Mouse (Mus musculus): Measurements from ENCODE around the gene Dynlt1c. TPM values are rescaled to one million over a fixed set of nuclear protein-coding genes. Genes with fewer than 3 reads are reported as not detected.
A peak's percentile ranks its signal among the peaks of the same experiment; 100 is the strongest.
"Not testable (repeated sequence)": the region's sequence is repeated elsewhere in the genome, so short reads cannot be mapped to it uniquely, and the experiment has no call there.

Dynlt1c gene
- polyA plus RNA-seq, 1 experiment from 2014 or later, result 70.8 TPM

- H3K36me3 ChIP-seq; ATAC-seq (ENCODE audit: low FRiP score); H3K9me3 ChIP-seq (replicated peaks); H3K4me1 ChIP-seq; H3K27me3 ChIP-seq; H3K4me3 ChIP-seq; H3K4me2 ChIP-seq (replicated peaks); H3K9ac ChIP-seq; H3K27ac ChIP-seq: not testable (repeated sequence)
- 55% methylated on average over 11 of the region's 15 CpGs for WGBS
Observed at GRCm38 (mm10) chr17:6595776-6596497, 5.5 kb upstream of the Dynlt1c start.

- WGBS, result 89% methylated on average over 7 of the region's 7 CpGs
- not testable (repeated sequence) for H3K9ac ChIP-seq; H3K4me2 ChIP-seq (replicated peaks); H3K9me3 ChIP-seq (replicated peaks); H3K36me3 ChIP-seq; H3K4me3 ChIP-seq; H3K27me3 ChIP-seq; H3K4me1 ChIP-seq; ATAC-seq (ENCODE audit: low FRiP score); H3K27ac ChIP-seq
Observed at GRCm38 (mm10) chr17:6598356-6598755, 3.1 kb upstream of the Dynlt1c start.

GRCm38 (mm10) chr17:6600216-6600911 lies 1.1 kb upstream of the Dynlt1c start:
- not testable (repeated sequence) for H3K4me2 ChIP-seq (replicated peaks); H3K9me3 ChIP-seq (replicated peaks); H3K27me3 ChIP-seq; H3K4me3 ChIP-seq; ATAC-seq (ENCODE audit: low FRiP score); H3K9ac ChIP-seq; H3K4me1 ChIP-seq; H3K36me3 ChIP-seq; H3K27ac ChIP-seq
- WGBS, result 91% methylated on average over 5 of the region's 8 CpGs

GRCm38 (mm10) chr17:6602205-6602604 lies 734 bp downstream of the Dynlt1c start:
- H3K4me1 ChIP-seq; H3K36me3 ChIP-seq; H3K9ac ChIP-seq; H3K4me3 ChIP-seq; H3K27me3 ChIP-seq; H3K9me3 ChIP-seq (replicated peaks); H3K27ac ChIP-seq: not testable (repeated sequence)
- peak overlapping the region; percentile 30; the same call in 1 of the 2 replicates for H3K4me2 ChIP-seq (replicated peaks)
- 31% methylated on average over 3 of the region's 4 CpGs for WGBS
- peak; percentile 44 for ATAC-seq (ENCODE audit: low FRiP score)

- 50% methylated on average over 1 of the region's 1 CpGs for WGBS
- not testable (repeated sequence) for H3K27me3 ChIP-seq
Observed at GRCm38 (mm10) chr17:6605347-6605746, 3.9 kb downstream of the Dynlt1c start.

GRCm38 (mm10) chr17:6613524-6613923 lies 12.1 kb downstream of the Dynlt1c start:
- not testable (repeated sequence) for H3K4me3 ChIP-seq; H3K36me3 ChIP-seq; H3K4me1 ChIP-seq; H3K9me3 ChIP-seq (replicated peaks); ATAC-seq (ENCODE audit: low FRiP score); H3K9ac ChIP-seq; H3K4me2 ChIP-seq (replicated peaks); H3K27me3 ChIP-seq; H3K27ac ChIP-seq
- WGBS, result 88% methylated on average over 11 of the region's 14 CpGs

More at GRCm38 (mm10) chr17:6605347-6605746, 3.9 kb downstream of the Dynlt1c start:
- not testable (repeated sequence) for H3K36me3 ChIP-seq; H3K4me3 ChIP-seq; H3K4me2 ChIP-seq (replicated peaks); ATAC-seq (ENCODE audit: low FRiP score); H3K4me1 ChIP-seq; H3K9ac ChIP-seq; H3K9me3 ChIP-seq (replicated peaks); H3K27ac ChIP-seq

GRCm38 (mm10) chr17:6614316-6614715 lies 12.8 kb downstream of the Dynlt1c start:
- not testable (repeated sequence) for H3K27ac ChIP-seq; H3K36me3 ChIP-seq; H3K27me3 ChIP-seq; H3K9me3 ChIP-seq (replicated peaks); ATAC-seq (ENCODE audit: low FRiP score); H3K4me1 ChIP-seq; H3K4me3 ChIP-seq; H3K4me2 ChIP-seq (replicated peaks); H3K9ac ChIP-seq
- 87% methylated on average over 3 of the region's 9 CpGs for WGBS

- H3K4me3 ChIP-seq; H3K27ac ChIP-seq; H3K9me3 ChIP-seq (replicated peaks); H3K9ac ChIP-seq; H3K4me1 ChIP-seq; H3K4me2 ChIP-seq (replicated peaks); H3K36me3 ChIP-seq; ATAC-seq (ENCODE audit: low FRiP score); H3K27me3 ChIP-seq: not testable (repeated sequence)
- WGBS, result 95% methylated on average over 9 of the region's 9 CpGs
Observed at GRCm38 (mm10) chr17:6616731-6617130, 15.3 kb downstream of the Dynlt1c start.

- not testable (repeated sequence) for H3K4me3 ChIP-seq; H3K4me2 ChIP-seq (replicated peaks); H3K4me1 ChIP-seq; H3K36me3 ChIP-seq; H3K27ac ChIP-seq; H3K9me3 ChIP-seq (replicated peaks); H3K9ac ChIP-seq; ATAC-seq (ENCODE audit: low FRiP score); H3K27me3 ChIP-seq
- WGBS, result 44% methylated on average over 7 of the region's 13 CpGs
Observed at GRCm38 (mm10) chr17:6617689-6618400, 16.4 kb downstream of the Dynlt1c start.

GRCm38 (mm10) chr17:6619271-6619670 lies 17.8 kb downstream of the Dynlt1c start:
- WGBS, result 90% methylated on average over 5 of the region's 5 CpGs
- not testable (repeated sequence) for H3K36me3 ChIP-seq; H3K4me3 ChIP-seq; H3K9me3 ChIP-seq (replicated peaks); H3K27ac ChIP-seq; H3K27me3 ChIP-seq; H3K4me1 ChIP-seq; H3K4me2 ChIP-seq (replicated peaks); H3K9ac ChIP-seq; ATAC-seq (ENCODE audit: low FRiP score)

- H3K4me2 ChIP-seq (replicated peaks); H3K4me1 ChIP-seq; ATAC-seq (ENCODE audit: low FRiP score); H3K9ac ChIP-seq; H3K27me3 ChIP-seq; H3K27ac ChIP-seq; H3K9me3 ChIP-seq (replicated peaks); H3K36me3 ChIP-seq; H3K4me3 ChIP-seq: not testable (repeated sequence)
- WGBS, result 70% methylated on average over 6 of the region's 6 CpGs
Observed at GRCm38 (mm10) chr17:6620035-6620434, 18.6 kb downstream of the Dynlt1c start.

- H3K4me1 ChIP-seq; ATAC-seq (ENCODE audit: low FRiP score); H3K9me3 ChIP-seq (replicated peaks); H3K4me2 ChIP-seq (replicated peaks); H3K9ac ChIP-seq; H3K27ac ChIP-seq; H3K27me3 ChIP-seq; H3K4me3 ChIP-seq; H3K36me3 ChIP-seq: not testable (repeated sequence)
- WGBS, result 87% methylated on average over 18 of the region's 20 CpGs
Observed at GRCm38 (mm10) chr17:6620730-6621451, 19.4 kb downstream of the Dynlt1c start.

All from hindbrain, embryonic 12.5 days (tissue).